Mouse (Mus musculus) MEL (cell line): ENCODE measurements around the gene Baz2a. TPM values are rescaled to one million over a fixed set of nuclear protein-coding genes. Genes with fewer than 3 reads are reported as not detected.

Experiments used
- DNase-seq: peaks from one replicate; pipeline ENCODE4 v3.0.0; 2011; ENCODE audit warnings: low read depth, low spot score
- H3K27ac ChIP-seq: 2 replicates; pipeline ENCODE4 v1.5.1; 2012; ENCODE audit warnings: low read depth, mild to moderate bottlenecking, control low read depth, low read length, moderate library complexity; ENCODE audit not compliant: control insufficient read depth
- H3K27me3 ChIP-seq, 2 experiments: fragments of 150-350 bp in 1 of 2; sonication (generic) in 1 of 2; 2 replicates each; pipeline ENCODE4 v1.6.1; 2012; ENCODE audit warnings: low read length in 2 of 2, mild to moderate bottlenecking in 2 of 2, improper control_type of control experiment in 1 of 2, moderate library complexity in 1 of 2; ENCODE audit not compliant: insufficient read depth in 2 of 2, control insufficient read depth in 1 of 2
- H3K36me3 ChIP-seq, 2 experiments: 2 replicates each; pipeline ENCODE4 v1.6.1; 2012 to 2014; ENCODE audit warnings: low read length in 2 of 2, improper control_type of control experiment in 1 of 2, inconsistent platforms in 1 of 2, mild to moderate bottlenecking in 1 of 2; ENCODE audit not compliant: insufficient read depth in 2 of 2, control insufficient read depth in 1 of 2
- H3K4me1 ChIP-seq, 2 experiments: fragments of 150-350 bp in 1 of 2; sonication (generic) in 1 of 2; 2 replicates each; pipeline ENCODE4 v1.6.1; 2012; ENCODE audit warnings: low read length in 2 of 2, improper control_type of control experiment in 1 of 2, mild to moderate bottlenecking in 1 of 2; ENCODE audit not compliant: insufficient read depth in 2 of 2, control insufficient read depth in 1 of 2
- H3K4me3 ChIP-seq, 2 experiments: fragments of 150-350 bp in 1 of 2; sonication (generic) in 1 of 2; 2 replicates each; pipeline ENCODE4 v1.5.1; 2012; ENCODE audit warnings: low read depth in 2 of 2, low read length in 2 of 2, mild to moderate bottlenecking in 2 of 2, moderate library complexity in 2 of 2, control low read depth in 1 of 2, improper control_type of control experiment in 1 of 2; ENCODE audit not compliant: control insufficient read depth in 1 of 2, insufficient read depth in 1 of 2
- H3K79me2 ChIP-seq: 2 replicates; pipeline ENCODE4 v1.6.1; 2012; ENCODE audit warnings: mild to moderate bottlenecking, low read length, moderate library complexity; ENCODE audit not compliant: control insufficient read depth, poor library complexity, insufficient read depth
- H3K9ac ChIP-seq: 2 replicates; pipeline ENCODE4 v1.6.1; 2012; ENCODE audit warnings: low read depth, mild to moderate bottlenecking, control low read depth, low read length, moderate library complexity; ENCODE audit not compliant: control insufficient read depth, poor library complexity, severe bottlenecking
- H3K9me3 ChIP-seq: fragments of 150-350 bp; sonication (generic); replicated peaks from 2 replicates; pipeline ENCODE4 v1.6.1; 2012; ENCODE audit warnings: mild to moderate bottlenecking, low read length, improper control_type of control experiment, moderate library complexity; ENCODE audit not compliant: insufficient read depth
- CHD1 ChIP-seq: IDR thresholded peaks from 2 replicates; pipeline ENCODE4 v1.6.1; 2012; ENCODE audit warnings: low read depth, mild to moderate bottlenecking, inconsistent platforms, low read length, improper control_type of control experiment
- E2F4 ChIP-seq: IDR thresholded peaks from 2 replicates; pipeline ENCODE4 v1.6.1; 2011; ENCODE audit warnings: low read depth, low read length, improper control_type of control experiment, borderline replicate concordance
- ETS1 ChIP-seq: IDR thresholded peaks from 2 replicates; pipeline ENCODE4 v1.6.1; 2012; ENCODE audit warnings: low read depth, mild to moderate bottlenecking, inconsistent platforms, low read length, improper control_type of control experiment, moderate library complexity
- GABPA ChIP-seq: IDR thresholded peaks from 2 replicates; pipeline ENCODE4 v1.6.1; 2012; ENCODE audit warnings: low read depth, mild to moderate bottlenecking, inconsistent platforms, low read length, improper control_type of control experiment, moderate library complexity
- JUND ChIP-seq: IDR thresholded peaks from 2 replicates; pipeline ENCODE4 v1.6.1; 2011; ENCODE audit warnings: low read depth, mild to moderate bottlenecking, improper control_type of control experiment, low read length
- MAFK ChIP-seq: IDR thresholded peaks from 2 replicates; pipeline ENCODE4 v1.6.1; 2011; ENCODE audit warnings: low read depth, mild to moderate bottlenecking, low read length, improper control_type of control experiment, borderline replicate concordance
- MAX ChIP-seq: IDR thresholded peaks from 2 replicates; pipeline ENCODE4 v1.6.1; 2011; ENCODE audit warnings: low read length, improper control_type of control experiment
- MAZ ChIP-seq: IDR thresholded peaks from 2 replicates; pipeline ENCODE4 v1.6.1; 2012; ENCODE audit warnings: low read depth, mild to moderate bottlenecking, inconsistent platforms, low read length, improper control_type of control experiment
- MEF2A ChIP-seq: IDR thresholded peaks from 2 replicates; pipeline ENCODE4 v1.6.1; 2014; ENCODE audit warnings: low read depth, mild to moderate bottlenecking, inconsistent platforms, low read length, improper control_type of control experiment; ENCODE audit not compliant: poor library complexity, insufficient replicate concordance, severe bottlenecking; ENCODE audit errors: extremely low read depth
- MYC ChIP-seq: IDR thresholded peaks from 2 replicates; pipeline ENCODE4 v1.6.1; 2011; ENCODE audit warnings: low read depth, mild to moderate bottlenecking, low read length, improper control_type of control experiment, moderate library complexity
- NELFE ChIP-seq: IDR thresholded peaks from 2 replicates; pipeline ENCODE4 v1.6.1; 2011; ENCODE audit warnings: low read depth, low read length, improper control_type of control experiment
- RCOR1 ChIP-seq: IDR thresholded peaks from 2 replicates; pipeline ENCODE4 v1.6.1; 2012; ENCODE audit warnings: low read depth, mild to moderate bottlenecking, inconsistent platforms, low read length, improper control_type of control experiment
- SIN3A ChIP-seq: IDR thresholded peaks from 2 replicates; pipeline ENCODE4 v1.6.1; 2012; ENCODE audit warnings: low read length, improper control_type of control experiment, inconsistent platforms
- SMC3 ChIP-seq: IDR thresholded peaks from 2 replicates; pipeline ENCODE4 v1.6.1; 2011; ENCODE audit warnings: low read depth, low read length, improper control_type of control experiment
- TAL1 ChIP-seq: IDR thresholded peaks from 2 replicates; pipeline ENCODE4 v1.6.1; 2012; ENCODE audit warnings: mild to moderate bottlenecking, inconsistent platforms, low read length, moderate library complexity, mixed read lengths
- TBP ChIP-seq: IDR thresholded peaks from 2 replicates; pipeline ENCODE4 v1.8.0; 2011; ENCODE audit warnings: low read depth, low read length, improper control_type of control experiment
- UBTF ChIP-seq: IDR thresholded peaks from 2 replicates; pipeline ENCODE4 v1.6.1; 2012; ENCODE audit warnings: low read depth, mild to moderate bottlenecking, inconsistent platforms, low read length, improper control_type of control experiment, moderate library complexity, borderline replicate concordance; ENCODE audit not compliant: insufficient read depth
- USF1 ChIP-seq: IDR thresholded peaks from 2 replicates; pipeline ENCODE4 v1.6.1; 2014; ENCODE audit warnings: low read depth, mild to moderate bottlenecking, inconsistent platforms, low read length, improper control_type of control experiment, moderate library complexity
- ZC3H11A ChIP-seq: IDR thresholded peaks from 2 replicates; pipeline ENCODE4 v1.6.1; 2012; ENCODE audit warnings: low read depth, mild to moderate bottlenecking, inconsistent platforms, low read length, improper control_type of control experiment
- ZKSCAN1 ChIP-seq: IDR thresholded peaks from 2 replicates; pipeline ENCODE4 v1.6.1; 2012; ENCODE audit warnings: low read depth, mild to moderate bottlenecking, inconsistent platforms, low read length, improper control_type of control experiment, moderate library complexity
- ZMIZ1 ChIP-seq: IDR thresholded peaks from 2 replicates; pipeline ENCODE4 v1.6.1; 2012; ENCODE audit warnings: low read depth, mild to moderate bottlenecking, inconsistent platforms, low read length, improper control_type of control experiment, moderate library complexity
- ZNF384 ChIP-seq: IDR thresholded peaks from 2 replicates; pipeline ENCODE4 v1.6.1; 2012; ENCODE audit warnings: low read depth, mild to moderate bottlenecking, inconsistent platforms, low read length, improper control_type of control experiment
- polyA plus RNA-seq, 2 experiments: library from polyadenylated mRNA; stranded (reverse) in 1 of 2; unstranded in 1 of 2; fragments of >175 nt in 1 of 2; fragments of >200 nt in 1 of 2; gene quantifications; 2 replicates each; pipeline versions ENCODE4 v1.2.1 to v1.2.4; 2012; ENCODE audit warnings: low replicate concordance in 2 of 2, low read depth in 1 of 2; ENCODE audit not compliant: insufficient read length in 2 of 2, insufficient read depth in 1 of 2, missing spikeins in 1 of 2
- total RNA-seq: library from RNA; depleted of rRNA; stranded (reverse); fragments of 300-350 nt; gene quantifications from 2 replicates; pipeline ENCODE4 v1.2.3, GENCODE M21; 2012

Baz2a gene
- total and polyA plus RNA-seq, 3 experiments: 5.5 to 46.0 (median 33.8) TPM

GRCm38 (mm10) chr10:128096693-128097586 lies 5.6 kb downstream of the Baz2a start (continued):
- peak; percentile 88 for TF ChIP-seq MAZ
- no peak for TF ChIP-seq ZMIZ1
- no peak for TF ChIP-seq ZC3H11A
- peak; percentile 65; the same call in 1 of the 2 replicates for TF ChIP-seq TBP
- 0 out of 2 replicates have a peak, but pooled peaks have one; percentile 76 for TF ChIP-seq UBTF
- peak; percentile 100 for TF ChIP-seq SIN3A
- TF ChIP-seq SMC3: no peak
- no peak for TF ChIP-seq RCOR1
- TF ChIP-seq MAX: 0 out of 2 replicates have a peak, but pooled peaks have one; percentile 30
- TF ChIP-seq ZNF384: no peak
- TF ChIP-seq NELFE: no peak
- TF ChIP-seq ZKSCAN1: no peak
- TF ChIP-seq MAFK: no peak
- TF ChIP-seq TAL1: no peak
- no peak for TF ChIP-seq MEF2A
- 0 out of 2 replicates have a peak, but pooled peaks have one; percentile 33 for TF ChIP-seq CHD1
- TF ChIP-seq MYC: no peak
- TF ChIP-seq E2F4: no peak
- TF ChIP-seq JUND: no peak
- 0 out of 2 replicates have a peak, but pooled peaks have one; percentile 21 for TF ChIP-seq ETS1
- no peak for TF ChIP-seq USF1

GRCm38 (mm10) chr10:128097587-128097971 lies 6.2 kb downstream of the Baz2a start:
- Histone ChIP-seq H3K9me3 (no peaks in the 10 kb centered on the region), H3K4me1 (peaks cover 10 to 16% of the 10 kb centered on the region in 2 experiments), H3K36me3 (peaks cover 0 to 16% of the 10 kb centered on the region in 2 experiments; a peak in 2 of 4 replicates), H3K27ac (no peak overlapping the region), H3K27me3 (no peaks in the 10 kb centered on the region), H3K79me2 (peaks cover 26% of the 10 kb centered on the region), H3K9ac (peak overlapping the region; percentile 91), H3K4me3 (peak overlapping the region; percentile 61 to 93)
- peak; percentile 58 for DNase-seq
- TF ChIP-seq SIN3A (peak; percentile 32; the same call in 1 of the 2 replicates), ZMIZ1 (no peak), GABPA (no peak)
